Mouse (Mus musculus) G1E (cell line): ENCODE measurements at regions not wholly inside any gene's neighbourhood (a gene's known extent, or its start where the extent isn't known, plus 50 kb on each side); places are given as distances from the start of the nearest gene placed in this dataset.

ENCODE experiments used
- ATAC-seq: 2 replicates; pipeline ENCODE4 v1.8.0; 2016; ENCODE audit warnings: mild to moderate bottlenecking; ENCODE audit not compliant: insufficient number of reproducible peaks, poor library complexity, low FRiP score, severe bottlenecking; ENCODE audit errors: extremely low read depth
- DNase-seq: peaks from one replicate; pipeline ENCODE4 v3.0.0; 2012; ENCODE audit warnings: low spot score
- H3K27me3 ChIP-seq: 2 replicates; pipeline ENCODE4 v1.6.1; 2012; ENCODE audit warnings: mild to moderate bottlenecking, low read length, inconsistent platforms; ENCODE audit not compliant: insufficient read depth
- H3K36me3 ChIP-seq: replicated peaks from 2 replicates; pipeline ENCODE3; 2012; ENCODE audit warnings: mild to moderate bottlenecking, inconsistent platforms
- H3K4me1 ChIP-seq: 2 replicates; pipeline ENCODE4 v1.6.1; 2012; ENCODE audit warnings: low read depth, low read length, inconsistent platforms, mixed read lengths; ENCODE audit not compliant: insufficient read depth
- H3K4me3 ChIP-seq: 2 replicates; pipeline ENCODE4 v1.5.1; 2012; ENCODE audit warnings: low read depth, mild to moderate bottlenecking, inconsistent platforms, low read length, moderate library complexity, mixed read lengths
- H3K9me3 ChIP-seq: replicated peaks from 2 replicates; pipeline ENCODE4 v1.6.1; 2012; ENCODE audit warnings: inconsistent platforms
- CTCF ChIP-seq: IDR thresholded peaks from 2 replicates; pipeline ENCODE4 v1.5.1; 2012; ENCODE audit warnings: low read depth, low read length, inconsistent platforms, mixed read lengths
- GATA1 ChIP-seq: IDR thresholded peaks from 2 replicates; pipeline ENCODE4 v1.6.1; 2012; ENCODE audit warnings: borderline replicate concordance, low read length, inconsistent platforms, mixed read lengths
- GATA2 ChIP-seq: IDR thresholded peaks from 2 replicates; pipeline ENCODE4 v1.6.1; 2012; ENCODE audit warnings: low read depth, low read length, inconsistent platforms, borderline replicate concordance
- POLR2AphosphoS5 ChIP-seq: IDR thresholded peaks from 2 replicates; pipeline ENCODE4 v1.6.1; 2012; ENCODE audit warnings: low read depth, low read length, inconsistent platforms; ENCODE audit not compliant: insufficient replicate concordance
- TAL1 ChIP-seq: conservative IDR thresholded peaks from 2 replicates; pipeline ENCODE4 v1.6.1; 2012; ENCODE audit warnings: low read depth, low read length, inconsistent platforms, mixed read lengths

GRCm38 (mm10) chr1:61050346-61050745, 72.6 kb downstream of the Icos start:
- H3K4me1 ChIP-seq, result no peaks in the 10 kb centered on the region
- DNase-seq, result no peak
- no peak for ATAC-seq

GRCm38 (mm10) chr1:61053676-61054075, 75.9 kb downstream of the Icos start:
- H3K9me3 ChIP-seq, result no peaks in the 10 kb centered on the region
- DNase-seq, result no peak
- peaks cover 4% of the 10 kb centered on the region; the same call in 1 of the 2 replicates for H3K27me3 ChIP-seq
- H3K36me3 ChIP-seq, result no peaks in the 10 kb centered on the region
- no peak overlapping the region for H3K4me3 ChIP-seq
- no peak for ATAC-seq
- no peak for TF ChIP-seq CTCF
- TF ChIP-seq GATA1, result no peak
- TF ChIP-seq TAL1, result no peak
- TF ChIP-seq POLR2AphosphoS5, result no peak
- H3K4me1 ChIP-seq, result no peaks in the 10 kb centered on the region

More at GRCm38 (mm10) chr1:61050346-61050745, 72.6 kb downstream of the Icos start:
- Histone ChIP-seq H3K36me3 (no peaks in the 10 kb centered on the region), H3K27me3 (peaks cover 4% of the 10 kb centered on the region; the same call in 1 of the 2 replicates), H3K9me3 (no peaks in the 10 kb centered on the region), H3K4me3 (no peak overlapping the region)
- TF ChIP-seq CTCF, result no peak
- no peak for TF ChIP-seq GATA2
- no peak for TF ChIP-seq POLR2AphosphoS5
- TF ChIP-seq TAL1, result no peak
- TF ChIP-seq GATA1, result no peak

GRCm38 (mm10) chr1:61054391-61054790, 76.7 kb downstream of the Icos start:
- no peak for TF ChIP-seq POLR2AphosphoS5
- no peak for TF ChIP-seq CTCF
- no peak; the same call in 1 of the 2 replicates for ATAC-seq
- no peak overlapping the region for H3K4me3 ChIP-seq

GRCm38 (mm10) chr1:61055176-61055575, 77.4 kb downstream of the Icos start:
- Histone ChIP-seq H3K4me3 (no peak overlapping the region), H3K36me3 (no peaks in the 10 kb centered on the region), H3K27me3 (peaks cover 4% of the 10 kb centered on the region; the same call in 1 of the 2 replicates), H3K9me3 (no peaks in the 10 kb centered on the region), H3K4me1 (no peaks in the 10 kb centered on the region)
- no peak for TF ChIP-seq GATA1
- TF ChIP-seq POLR2AphosphoS5, result no peak
- no peak for TF ChIP-seq TAL1
- TF ChIP-seq GATA2, result no peak
- TF ChIP-seq CTCF, result no peak
- no peak for ATAC-seq
- DNase-seq, result no peak

More at GRCm38 (mm10) chr1:61054391-61054790, 76.7 kb downstream of the Icos start:
- Histone ChIP-seq H3K36me3 (no peaks in the 10 kb centered on the region), H3K9me3 (no peaks in the 10 kb centered on the region), H3K27me3 (peaks cover 4% of the 10 kb centered on the region; the same call in 1 of the 2 replicates), H3K4me1 (no peaks in the 10 kb centered on the region)
- DNase-seq, result no peak

GRCm38 (mm10) chr1:61059910-61060536, 82.3 kb downstream of the Icos start:
- Histone ChIP-seq H3K9me3 (no peaks in the 10 kb centered on the region), H3K36me3 (no peaks in the 10 kb centered on the region), H3K4me1 (no peaks in the 10 kb centered on the region), H3K4me3 (no peak overlapping the region), H3K27me3 (no peaks in the 10 kb centered on the region)
- DNase-seq, result no peak
- no peak for ATAC-seq
- TF ChIP-seq GATA1, result no peak
- TF ChIP-seq CTCF, result no peak
- TF ChIP-seq GATA2, result no peak
- TF ChIP-seq TAL1, result no peak
- TF ChIP-seq POLR2AphosphoS5, result no peak

- no peaks in the 10 kb centered on the region for H3K27me3 ChIP-seq
- ATAC-seq (no peak), DNase-seq (no peak)
- no peak for TF ChIP-seq POLR2AphosphoS5
- TF ChIP-seq GATA2, result no peak
- no peak for TF ChIP-seq TAL1
- no peak for TF ChIP-seq CTCF
- TF ChIP-seq GATA1, result no peak
- no peak overlapping the region for H3K4me3 ChIP-seq
- H3K4me1 ChIP-seq, result no peaks in the 10 kb centered on the region
- no peaks in the 10 kb centered on the region for H3K36me3 ChIP-seq
- H3K9me3 ChIP-seq, result no peaks in the 10 kb centered on the region
Observed at GRCm38 (mm10) chr1:61061892-61062460, 84.2 kb downstream of the Icos start.

GRCm38 (mm10) chr1:61068112-61068511, 90.4 kb downstream of the Icos start:
- ATAC-seq (no peak), DNase-seq (no peak)
- Histone ChIP-seq H3K27me3 (no peaks in the 10 kb centered on the region), H3K9me3 (no peaks in the 10 kb centered on the region), H3K4me3 (no peak overlapping the region), H3K36me3 (no peaks in the 10 kb centered on the region), H3K4me1 (no peaks in the 10 kb centered on the region)
- TF ChIP-seq GATA2 (no peak), TAL1 (no peak), GATA1 (no peak), CTCF (no peak), POLR2AphosphoS5 (no peak)
